Mouse (Mus musculus) splenic B cell, adult 2 months (primary cell): Measurements from ENCODE around the gene Ice2.

Source experiments
- DNase-seq: peaks from one replicate; pipeline ENCODE4 v3.0.0-alpha.2; 2011; ENCODE audit warnings: low read depth, low spot score
- H3K27me3 ChIP-seq: 2 replicates; pipeline ENCODE4 v1.6.1; 2012; ENCODE audit warnings: mild to moderate bottlenecking, low read length, moderate library complexity, mixed read lengths; ENCODE audit not compliant: control insufficient read depth, poor library complexity, insufficient read depth, severe bottlenecking
- H3K36me3 ChIP-seq: 2 replicates; pipeline ENCODE4 v1.6.1; 2012; ENCODE audit warnings: mild to moderate bottlenecking, low read length, moderate library complexity, mixed read lengths; ENCODE audit not compliant: control insufficient read depth, poor library complexity, insufficient read depth, severe bottlenecking

Gene Ice2

GRCm38 (mm10) chr9:69381741-69382140, 16.0 kb upstream of the Ice2 start:
- no peaks in the 10 kb centered on the region for H3K27me3 ChIP-seq
- no peaks in the 10 kb centered on the region for H3K36me3 ChIP-seq
- no peak for DNase-seq

- no peak for DNase-seq
- no peaks in the 10 kb centered on the region for H3K27me3 ChIP-seq
- no peaks in the 10 kb centered on the region for H3K36me3 ChIP-seq
Measured at GRCm38 (mm10) chr9:69384475-69384874, 13.2 kb upstream of the Ice2 start.

DNA sequence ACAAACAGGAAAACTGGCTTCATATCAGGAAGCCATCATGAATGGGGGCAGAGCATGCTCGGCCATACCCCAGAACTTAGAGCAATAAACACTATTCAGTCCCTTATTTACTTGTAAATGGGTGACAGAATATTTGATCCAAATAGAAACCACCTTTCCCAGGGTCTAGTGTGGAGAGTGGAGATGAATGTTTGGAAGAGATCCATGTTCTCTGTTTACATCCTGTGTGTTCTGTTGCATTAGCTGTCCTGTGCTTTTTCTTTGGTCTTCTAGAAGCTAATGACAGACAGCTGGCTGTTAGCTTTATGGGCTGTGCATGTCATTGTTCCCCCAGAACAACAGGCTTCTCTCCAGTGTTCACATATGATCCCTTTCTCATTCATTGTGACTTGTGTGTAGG, 12.8 kb upstream of the Ice2 start:
- DNase-seq: no peak
- Histone ChIP-seq H3K27me3 (no peaks in the 10 kb centered on the region), H3K36me3 (no peaks in the 10 kb centered on the region)

GRCm38 (mm10) chr9:69387296-69387695, 10.4 kb upstream of the Ice2 start:
- H3K36me3 ChIP-seq: no peaks in the 10 kb centered on the region
- no peak for DNase-seq
- no peaks in the 10 kb centered on the region for H3K27me3 ChIP-seq

GRCm38 (mm10) chr9:69390631-69391030, 7.1 kb upstream of the Ice2 start:
- Histone ChIP-seq H3K36me3 (no peaks in the 10 kb centered on the region), H3K27me3 (no peaks in the 10 kb centered on the region)
- DNase-seq: no peak

DNA sequence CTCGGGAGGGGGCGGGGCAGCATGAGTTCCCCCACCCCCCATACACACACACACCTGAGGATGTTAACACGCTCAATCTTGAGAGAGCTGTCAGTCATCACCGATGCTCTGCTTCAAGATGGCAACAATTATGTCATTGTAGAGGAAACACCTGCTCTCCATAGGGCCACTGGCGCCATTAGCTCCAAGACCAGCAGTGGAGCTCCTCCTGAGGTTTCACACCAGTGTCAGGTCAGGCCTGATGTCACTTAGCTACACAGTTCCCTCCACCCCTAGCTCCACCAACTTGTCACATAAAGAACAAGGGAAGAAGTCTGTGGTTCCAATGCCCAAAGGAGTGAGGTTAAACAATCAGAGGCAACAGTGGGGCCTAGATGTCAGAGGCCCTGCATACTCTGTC, 3.5 kb upstream of the Ice2 start:
- no peaks in the 10 kb centered on the region for H3K27me3 ChIP-seq
- no peak for DNase-seq
- no peaks in the 10 kb centered on the region for H3K36me3 ChIP-seq

- H3K36me3 ChIP-seq: no peaks in the 10 kb centered on the region
- no peak for DNase-seq
Measured at GRCm38 (mm10) chr9:69397432-69397759, 310 bp upstream of the Ice2 start.

DNA sequence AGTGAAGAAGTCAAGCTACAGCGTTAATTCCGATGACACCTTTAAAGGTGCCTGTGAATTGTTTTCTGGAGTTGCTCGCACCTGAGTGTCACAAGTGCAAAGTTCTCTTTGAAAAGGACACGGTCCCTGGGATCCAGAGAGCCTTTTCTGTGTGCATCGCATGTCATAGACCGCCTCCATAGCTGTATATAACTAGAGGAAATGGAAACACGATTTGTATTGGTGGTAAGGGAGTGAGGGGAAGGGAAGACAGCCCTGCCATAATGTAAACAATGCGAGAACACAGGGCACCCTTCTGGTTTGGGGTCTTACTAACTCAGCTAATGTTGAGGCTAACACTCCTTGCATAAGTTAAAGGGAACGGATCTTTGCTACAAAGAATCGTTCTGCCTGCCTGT, 746 bp downstream of the Ice2 start:
- no peak for DNase-seq
- no peaks in the 10 kb centered on the region for H3K36me3 ChIP-seq
- H3K27me3 ChIP-seq: no peaks in the 10 kb centered on the region

More at GRCm38 (mm10) chr9:69397432-69397759, 310 bp upstream of the Ice2 start:
- H3K27me3 ChIP-seq: no peaks in the 10 kb centered on the region

GRCm38 (mm10) chr9:69404671-69405070, 7.0 kb downstream of the Ice2 start:
- peaks cover 2% of the 10 kb centered on the region; the same call in 1 of the 2 replicates for H3K36me3 ChIP-seq
- H3K27me3 ChIP-seq: no peaks in the 10 kb centered on the region
- DNase-seq: no peak

DNA sequence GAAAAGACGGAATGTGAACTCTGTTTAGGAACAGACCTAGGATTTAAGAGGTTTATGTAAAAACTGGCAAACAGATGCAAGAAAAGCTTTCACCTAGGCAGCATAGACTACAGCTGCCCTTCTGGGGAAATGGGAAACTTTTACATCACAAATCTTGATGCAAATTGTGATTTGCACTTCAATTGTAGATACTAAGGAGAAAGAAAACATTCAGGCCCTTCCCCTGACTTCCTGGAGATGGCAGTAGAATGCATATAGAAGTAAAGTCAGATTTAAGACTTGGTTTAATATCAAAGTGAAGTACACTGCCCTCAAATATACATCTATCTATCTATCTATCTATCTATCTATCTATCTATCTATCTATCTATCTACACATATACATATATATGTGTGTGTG, 21.8 kb downstream of the Ice2 start:
- DNase-seq: no peak
- H3K27me3 ChIP-seq: no peaks in the 10 kb centered on the region
- peaks cover 16% of the 10 kb centered on the region for H3K36me3 ChIP-seq

- no peak for DNase-seq
- peaks cover 11% of the 10 kb centered on the region for H3K36me3 ChIP-seq
- H3K27me3 ChIP-seq: no peaks in the 10 kb centered on the region
Measured at GRCm38 (mm10) chr9:69430531-69430930, 32.8 kb downstream of the Ice2 start.

DNA sequence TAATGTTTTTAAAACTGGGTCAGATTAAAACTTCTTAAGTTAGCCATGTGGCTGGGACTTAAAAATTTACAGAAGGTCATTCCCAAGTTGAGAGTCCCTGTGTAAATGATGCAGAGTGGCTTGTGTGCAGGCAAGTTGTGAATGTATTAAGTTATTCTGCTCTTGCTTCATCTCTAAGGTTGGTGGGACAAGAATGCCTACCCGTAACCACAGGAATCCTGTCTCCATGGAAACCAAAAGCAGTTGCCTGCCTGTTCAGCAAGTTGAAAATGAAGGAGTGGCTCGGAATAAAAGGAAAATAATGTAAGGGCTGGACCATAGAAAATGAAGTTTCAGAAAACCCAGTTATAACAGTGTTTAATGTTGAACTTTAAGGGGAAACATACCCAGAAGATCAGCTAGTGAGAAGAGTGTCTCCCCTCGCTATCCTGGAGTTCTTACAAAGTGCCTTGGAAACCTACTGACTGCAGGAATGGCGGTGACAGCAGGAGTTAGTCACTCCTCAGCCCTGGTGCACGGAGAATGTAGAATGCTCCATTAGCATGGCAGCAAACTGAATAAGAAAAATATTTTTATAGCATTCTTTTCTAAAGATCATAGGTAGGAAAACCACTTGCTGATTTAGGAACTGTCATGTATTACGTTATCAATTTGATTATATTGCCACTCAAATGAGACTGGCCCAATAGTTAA, 34.3 kb downstream of the Ice2 start:
- no peaks in the 10 kb centered on the region for H3K27me3 ChIP-seq
- DNase-seq: no peak
- peaks cover 8% of the 10 kb centered on the region for H3K36me3 ChIP-seq

DNA sequence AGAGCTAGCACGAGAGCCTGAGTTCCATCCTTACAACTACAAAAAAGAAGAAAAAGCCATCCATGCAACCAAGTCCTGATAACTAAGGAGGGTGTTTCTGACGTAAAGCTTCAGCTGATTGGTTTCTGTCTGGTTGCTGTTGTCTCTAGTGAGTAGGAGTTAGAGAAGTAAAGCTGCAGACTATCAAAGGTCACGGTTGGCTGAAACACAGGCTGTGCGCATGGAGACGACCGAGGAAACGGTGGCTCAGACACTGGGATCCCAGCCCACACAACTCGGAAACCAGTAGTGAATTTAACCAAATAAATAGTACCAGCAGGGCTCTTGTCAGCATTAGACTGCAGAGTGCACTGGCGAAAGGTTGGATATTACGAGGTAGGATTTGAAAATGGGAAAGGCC, 37.5 kb downstream of the Ice2 start:
- Histone ChIP-seq H3K27me3 (no peaks in the 10 kb centered on the region), H3K36me3 (peaks cover 4% of the 10 kb centered on the region)
- no peak for DNase-seq

DNA sequence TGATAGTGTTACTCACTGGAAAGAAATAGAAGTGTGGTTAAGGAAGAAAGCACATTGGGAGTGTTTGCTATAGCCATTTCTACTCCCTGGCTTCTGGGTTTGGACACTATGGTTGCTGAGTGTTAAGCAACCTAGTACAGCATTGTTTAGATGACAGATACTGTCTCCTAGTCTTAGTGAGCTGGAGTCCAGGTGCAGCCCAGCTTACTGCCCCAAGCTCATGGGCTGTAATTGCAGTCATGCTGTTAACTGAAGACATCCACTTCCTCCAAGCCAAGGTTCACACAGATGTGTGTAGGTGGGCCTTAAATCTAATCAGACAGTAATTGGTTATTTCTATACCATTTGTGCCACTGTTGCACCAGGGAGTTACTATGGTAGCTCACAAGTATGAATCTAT, 38.0 kb downstream of the Ice2 start:
- no peaks in the 10 kb centered on the region for H3K27me3 ChIP-seq
- no peak for DNase-seq
- H3K36me3 ChIP-seq: peaks cover 4% of the 10 kb centered on the region

GRCm38 (mm10) chr9:69439805-69440357, 42.2 kb downstream of the Ice2 start:
- H3K36me3 ChIP-seq: no peaks in the 10 kb centered on the region
- H3K27me3 ChIP-seq: no peaks in the 10 kb centered on the region
- DNase-seq: no peak

DNA sequence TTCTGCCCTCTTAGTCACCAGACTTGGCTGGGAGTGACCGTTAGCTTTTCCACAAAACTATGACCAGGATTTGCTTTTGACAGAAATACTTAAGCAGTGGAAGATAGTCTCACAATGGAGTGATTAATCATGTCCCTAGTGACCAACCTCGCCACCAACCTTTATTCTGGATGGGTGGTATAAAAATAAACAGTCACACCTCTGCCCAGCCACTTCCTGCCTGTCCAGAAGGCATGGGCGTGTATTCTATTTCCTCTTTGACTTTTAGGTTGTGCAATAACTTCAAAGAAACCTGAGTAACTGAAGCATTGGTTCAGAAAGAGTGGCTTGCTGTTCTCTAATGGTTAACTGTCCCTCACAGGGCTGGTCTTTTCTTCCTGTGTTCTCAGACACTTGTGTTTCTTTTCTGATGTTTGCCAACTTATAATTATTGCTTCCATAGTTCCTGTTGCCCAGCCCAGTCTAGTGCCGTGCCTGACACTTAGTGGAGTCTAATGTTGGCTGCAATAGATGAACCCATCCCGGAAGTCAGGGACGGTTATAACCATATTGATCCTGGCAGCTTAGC, 44.8 kb downstream of the Ice2 start:
- Histone ChIP-seq H3K27me3 (no peaks in the 10 kb centered on the region), H3K36me3 (no peaks in the 10 kb centered on the region)
- DNase-seq: no peak
